Mouse (Mus musculus): ENCODE data around the gene Dnajc24. TPM values are rescaled to one million over a fixed set of nuclear protein-coding genes. Genes with fewer than 3 reads are reported as not detected.

The Dnajc24 gene
- 19.2 to 38.4 TPM (median 21.2 TPM) in 3 replicates for total RNA-seq (2017)

DNA sequence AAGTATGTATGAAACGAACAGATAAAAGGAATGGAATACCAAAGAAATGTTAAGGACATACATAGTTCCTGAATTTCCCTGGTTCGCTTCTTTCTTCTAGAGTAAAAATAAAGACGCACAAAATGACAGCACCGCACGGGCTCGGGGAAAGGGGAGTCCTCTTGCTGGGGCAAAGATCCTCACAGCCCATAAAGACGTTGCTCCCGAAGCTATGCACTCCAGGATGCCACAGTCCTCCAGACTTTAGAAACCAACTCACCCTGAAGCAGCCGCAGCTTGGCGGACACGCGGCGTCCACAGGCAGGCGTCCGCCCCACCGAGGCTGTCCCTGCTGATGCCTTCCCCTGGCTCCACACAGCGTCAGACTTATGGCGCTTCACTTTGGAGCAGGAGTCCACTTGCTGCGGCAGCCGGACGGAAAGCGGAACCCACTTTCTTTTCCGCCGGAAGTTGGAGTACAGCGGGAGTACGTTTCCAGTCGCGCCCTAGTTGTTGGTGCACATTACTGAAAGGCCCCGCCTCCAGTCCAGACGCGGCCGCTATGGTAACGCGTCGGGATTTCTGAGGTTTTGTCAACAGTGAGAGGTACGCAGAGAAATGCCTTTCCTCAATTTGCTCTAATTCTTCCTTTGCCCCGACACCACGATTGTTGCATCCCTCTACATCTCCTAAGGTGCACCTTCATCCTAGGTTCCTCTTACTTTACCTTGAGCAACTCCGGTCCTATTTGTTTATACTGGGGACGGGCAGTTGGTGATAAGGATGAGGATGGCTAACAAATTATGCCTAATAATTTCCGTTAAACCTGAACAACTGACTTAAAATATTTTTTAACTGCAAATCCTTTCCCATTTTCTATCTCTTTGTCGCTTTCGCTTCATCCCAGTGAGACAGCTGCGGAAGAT, at the start of gene Dnajc24:
Gene Dnajc24, minus strand, starts transcription at position 715 of the 905 bp plus-strand sequence.
- peak; percentile 100 for ATAC-seq (replicated peaks; ENCODE audit: insufficient number of reproducible peaks, low FRiP score, low TSS enrichment, poor library complexity, severe bottlenecking)

DNA sequence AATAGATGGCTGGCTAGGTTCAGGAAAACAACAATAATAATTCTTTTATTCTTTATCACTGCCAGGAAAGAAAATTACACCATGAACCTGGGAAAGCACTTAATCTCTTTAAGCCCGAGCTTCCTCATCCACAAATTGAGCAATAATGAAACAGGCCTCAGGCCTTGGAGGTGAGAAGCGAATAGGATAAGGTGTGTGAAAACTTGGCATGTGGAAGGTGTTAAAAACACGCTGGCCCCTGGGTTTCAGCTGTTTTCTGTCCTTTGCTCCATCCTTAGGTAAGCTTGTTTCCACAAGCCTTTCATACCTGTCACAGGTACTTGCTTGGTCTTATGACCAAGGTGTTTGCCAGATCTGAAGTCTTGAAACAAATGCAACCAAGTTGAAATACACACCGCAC, 43.3 kb upstream of the Dnajc24 start:
- ATAC-seq (replicated peaks; ENCODE audit: insufficient number of reproducible peaks, low FRiP score, low TSS enrichment, poor library complexity, severe bottlenecking) = no peak

DNA sequence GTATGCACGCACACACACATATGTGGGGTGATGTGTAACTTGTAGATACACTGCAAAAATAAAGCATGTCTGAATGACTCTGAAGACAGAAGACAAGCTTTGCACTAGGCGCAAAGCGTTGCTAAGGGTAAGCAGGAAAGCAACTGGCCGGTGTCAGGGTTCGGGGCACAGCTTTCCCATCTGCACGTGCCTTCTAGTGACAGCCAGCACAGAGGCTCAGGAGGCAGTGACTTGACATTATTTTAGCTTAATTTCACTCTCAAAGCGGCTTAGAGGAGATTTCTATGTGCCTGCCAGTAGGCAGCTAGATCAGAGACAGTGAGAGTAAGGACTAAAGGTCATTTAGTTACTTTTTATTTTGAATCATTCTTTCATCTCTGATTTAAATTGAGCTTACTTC, 39.1 kb upstream of the Dnajc24 start:
- ATAC-seq (replicated peaks; ENCODE audit: insufficient number of reproducible peaks, low FRiP score, low TSS enrichment, poor library complexity, severe bottlenecking) = no peak

DNA sequence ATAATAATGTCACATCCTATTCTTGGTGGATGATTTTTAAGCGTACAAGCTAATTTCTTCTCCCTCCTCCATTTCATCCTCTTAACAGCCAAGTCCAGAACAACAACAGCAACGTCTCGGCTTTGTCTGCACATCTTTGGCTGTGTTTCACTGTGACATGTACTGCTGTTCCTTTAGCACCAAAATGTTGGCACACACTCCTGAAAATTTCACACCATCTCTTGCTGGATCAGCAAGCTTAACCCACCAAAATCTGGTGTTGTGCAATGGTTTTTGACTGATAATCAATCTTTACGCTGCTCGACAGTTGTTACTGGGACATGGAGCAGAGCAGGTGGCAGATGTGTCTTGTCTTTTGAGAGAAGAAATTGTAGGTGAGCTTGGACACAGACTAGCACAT, 38.6 kb upstream of the Dnajc24 start:
- ATAC-seq (replicated peaks; ENCODE audit: insufficient number of reproducible peaks, low FRiP score, low TSS enrichment, poor library complexity, severe bottlenecking) = no peak

GRCm38 (mm10) chr2:106038286-106038685, 34.9 kb upstream of the Dnajc24 start:
- ATAC-seq (replicated peaks; ENCODE audit: insufficient number of reproducible peaks, low FRiP score, low TSS enrichment, poor library complexity, severe bottlenecking) = no peak

- no peak for ATAC-seq (replicated peaks; ENCODE audit: insufficient number of reproducible peaks, low FRiP score, low TSS enrichment, poor library complexity, severe bottlenecking)
Observed at GRCm38 (mm10) chr2:106024895-106025294, 21.5 kb upstream of the Dnajc24 start.

DNA sequence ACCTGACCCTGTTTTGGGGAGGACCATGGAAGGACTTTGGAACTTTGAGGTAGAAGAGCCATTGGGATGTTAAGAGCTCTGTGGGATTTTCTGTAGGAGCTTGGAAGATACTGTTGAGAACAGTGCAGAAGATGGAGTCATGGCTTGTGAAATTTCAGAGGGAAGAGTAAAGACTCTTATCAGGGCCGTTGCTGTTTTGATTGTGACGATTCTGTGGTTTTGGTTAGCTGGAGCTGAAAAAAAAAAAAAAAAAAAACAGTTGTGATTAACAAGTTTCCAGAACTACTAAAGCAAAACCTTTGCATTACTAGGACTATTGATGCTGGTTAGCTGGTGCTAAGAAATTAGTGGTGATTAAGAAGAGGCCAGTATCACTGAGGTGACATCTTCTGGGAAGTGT, 5.1 kb upstream of the Dnajc24 start:
- ATAC-seq (replicated peaks; ENCODE audit: insufficient number of reproducible peaks, low FRiP score, low TSS enrichment, poor library complexity, severe bottlenecking) = no peak

- no peak for ATAC-seq (replicated peaks; ENCODE audit: insufficient number of reproducible peaks, low FRiP score, low TSS enrichment, poor library complexity, severe bottlenecking)
Observed at GRCm38 (mm10) chr2:105987999-105988398, 15.3 kb downstream of the Dnajc24 start.

GRCm38 (mm10) chr2:105987131-105987530, 16.2 kb downstream of the Dnajc24 start:
- no peak for ATAC-seq (replicated peaks; ENCODE audit: insufficient number of reproducible peaks, low FRiP score, low TSS enrichment, poor library complexity, severe bottlenecking)

GRCm38 (mm10) chr2:105985206-105985605, 18.1 kb downstream of the Dnajc24 start:
- ATAC-seq (replicated peaks; ENCODE audit: insufficient number of reproducible peaks, low FRiP score, low TSS enrichment, poor library complexity, severe bottlenecking) = no peak

DNA sequence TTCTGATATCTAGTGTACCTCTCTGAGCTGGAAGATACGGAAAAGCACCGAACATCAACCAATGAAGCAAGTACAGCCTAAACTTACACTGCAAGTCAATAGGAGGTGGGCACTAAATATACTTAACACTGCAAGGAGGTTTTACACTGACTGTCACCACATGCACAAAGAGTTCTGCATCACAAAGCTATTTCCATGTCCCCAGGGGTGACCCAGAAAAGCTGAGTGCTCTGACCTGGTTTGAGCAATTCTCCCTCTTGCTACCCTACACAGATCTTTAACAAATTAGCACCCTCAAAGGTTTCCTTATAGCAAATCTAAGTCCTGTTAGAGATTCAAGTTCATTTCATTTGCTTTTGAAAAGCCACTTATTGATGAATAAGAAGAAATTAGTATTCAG, 25.3 kb downstream of the Dnajc24 start:
- ATAC-seq (replicated peaks; ENCODE audit: insufficient number of reproducible peaks, low FRiP score, low TSS enrichment, poor library complexity, severe bottlenecking) = no peak

- ATAC-seq (replicated peaks; ENCODE audit: insufficient number of reproducible peaks, low FRiP score, low TSS enrichment, poor library complexity, severe bottlenecking) = no peak
Observed at GRCm38 (mm10) chr2:105973941-105974340, 29.4 kb downstream of the Dnajc24 start.

GRCm38 (mm10) chr2:105963447-105963846, 39.9 kb downstream of the Dnajc24 start:
- no peak for ATAC-seq (replicated peaks; ENCODE audit: insufficient number of reproducible peaks, low FRiP score, low TSS enrichment, poor library complexity, severe bottlenecking)

GRCm38 (mm10) chr2:105953862-105954261, 49.5 kb downstream of the Dnajc24 start:
- no peak for ATAC-seq (replicated peaks; ENCODE audit: insufficient number of reproducible peaks, low FRiP score, low TSS enrichment, poor library complexity, severe bottlenecking)

DNA sequence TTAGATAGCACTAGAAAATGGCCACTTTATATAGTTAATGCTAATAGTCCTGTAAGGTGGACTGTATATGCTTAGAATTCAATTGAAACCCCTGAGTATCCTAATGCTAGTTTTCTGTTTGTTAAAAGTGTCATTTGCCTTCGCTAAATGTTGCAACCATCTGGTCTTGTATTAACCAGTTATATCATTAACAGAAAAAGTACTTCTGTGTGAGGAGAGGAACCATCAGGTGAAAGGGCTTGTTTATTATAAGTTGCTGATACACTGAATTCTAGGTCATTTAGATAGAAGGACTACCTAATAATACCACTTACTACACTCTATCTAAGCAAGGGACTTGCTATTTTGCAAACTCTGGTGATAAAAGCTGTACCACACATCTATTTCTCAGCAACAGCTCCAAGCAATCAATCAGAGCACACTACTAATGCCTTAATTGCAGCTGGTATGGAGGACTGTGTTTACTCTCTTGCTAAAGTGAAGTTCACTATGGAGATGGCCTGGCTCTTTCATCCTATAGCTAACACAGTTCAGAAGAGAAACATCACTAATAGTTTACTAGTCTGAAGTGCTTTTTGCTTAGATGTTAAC, 51.9 kb downstream of the Dnajc24 start:
- ATAC-seq (replicated peaks; ENCODE audit: insufficient number of reproducible peaks, low FRiP score, low TSS enrichment, poor library complexity, severe bottlenecking) = no peak

- no peak for ATAC-seq (replicated peaks; ENCODE audit: insufficient number of reproducible peaks, low FRiP score, low TSS enrichment, poor library complexity, severe bottlenecking)
Observed at GRCm38 (mm10) chr2:105950131-105950530, 53.2 kb downstream of the Dnajc24 start.

- ATAC-seq (replicated peaks; ENCODE audit: insufficient number of reproducible peaks, low FRiP score, low TSS enrichment, poor library complexity, severe bottlenecking) = no peak
Observed at GRCm38 (mm10) chr2:105917623-105918346, 85.6 kb downstream of the Dnajc24 start.
